In the genomic region with DNA sequence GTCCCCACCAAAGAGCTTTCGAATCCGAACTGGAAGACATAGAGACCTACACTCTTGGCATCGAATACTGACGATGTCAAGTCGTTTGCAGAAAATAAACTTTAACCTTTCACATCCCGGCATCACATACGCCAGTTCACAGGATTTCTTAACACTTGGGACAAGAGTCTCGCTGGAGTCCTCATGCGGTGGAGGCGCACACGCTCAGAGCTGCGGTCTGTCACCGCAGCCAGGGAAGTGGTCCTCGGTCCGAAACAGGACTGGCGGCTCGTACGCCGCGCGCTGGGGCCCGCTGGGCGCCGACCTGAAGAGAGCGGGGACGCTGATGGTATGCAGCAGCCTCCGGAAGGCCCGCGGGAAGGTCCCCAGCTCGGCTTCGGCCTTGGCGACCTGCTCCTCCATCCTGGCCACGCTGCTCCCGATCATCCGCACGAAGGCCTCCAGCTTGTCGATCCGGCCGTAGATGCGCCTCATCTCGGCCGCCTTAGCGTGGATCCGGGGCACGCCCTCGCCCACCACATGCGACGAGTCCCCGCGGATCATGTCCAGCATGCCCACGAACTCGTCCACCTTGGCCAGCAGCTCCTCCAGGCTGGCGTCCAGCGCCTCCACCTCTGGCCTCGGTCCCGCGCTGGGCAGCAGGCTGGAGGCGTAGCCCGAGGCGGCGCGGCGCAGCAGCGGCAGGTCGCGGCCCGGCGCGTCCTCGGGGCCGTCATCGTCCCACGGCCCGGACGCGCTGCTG, we compare ENCODE assay signal across 8 mouse cellular contexts. TPM values are rescaled to one million over a fixed set of nuclear protein-coding genes. Genes with fewer than 3 reads are reported as not detected.
DNase-seq lines count a peak whose midpoint lies in the region; ATAC-seq lines count a peak whose summit lies in the region.

No protein-coding gene starts in this region.

- H3K4me2 ChIP-seq in kidney, embryonic 15.5 days, result peak overlapping the region; percentile 89
- H3K4me2 ChIP-seq in forebrain, embryonic 11.5 days (ENCODE audit: low read depth, low read length, severe bottlenecking), result peak overlapping the region; percentile 98
- peak overlapping the region; percentile 95 for H3K4me2 ChIP-seq in limb, embryonic 13.5 days (replicated peaks)
- peak overlapping the region; percentile 100 for H3K4me2 ChIP-seq in neural tube, embryonic 13.5 days

- peak overlapping the region; percentile 20; the same call in 1 of the 2 replicates for H3K27ac ChIP-seq in kidney, embryonic 15.5 days
- no peak overlapping the region for H3K27ac ChIP-seq in forebrain, embryonic 11.5 days (ENCODE audit: low read depth, low read length)
- H3K27ac ChIP-seq in limb, embryonic 13.5 days, result no peak overlapping the region
- H3K27ac ChIP-seq in neural tube, embryonic 13.5 days (replicated peaks), result no peak overlapping the region; the same call in 1 of the 2 replicates

- H3K4me1 ChIP-seq in kidney, embryonic 15.5 days, result peaks cover 17% of the 10 kb centered on the region
- peaks cover 5% of the 10 kb centered on the region; the same call in 1 of the 2 replicates for H3K4me1 ChIP-seq in forebrain, embryonic 11.5 days (replicated peaks; ENCODE audit: control insufficient read depth, insufficient read depth, low read length)
- H3K4me1 ChIP-seq in limb, embryonic 13.5 days, result peaks cover 15% of the 10 kb centered on the region
- H3K4me1 ChIP-seq in neural tube, embryonic 13.5 days (replicated peaks), result peaks cover 20% of the 10 kb centered on the region

- DNase-seq in kidney, adult 9 months, result no peak
- DNase-seq in MN1 (ENCODE audit: low spot score), result peak; percentile 40
- no peak for DNase-seq in forebrain, embryonic 11.5 days (ENCODE audit: low spot score)
- no peak for DNase-seq in cerebellum, postnatal 14 days
- no peak for DNase-seq in embryo, embryonic 11 days

- no peaks in the 10 kb centered on the region for H3K9me3 ChIP-seq in kidney, embryonic 15.5 days (replicated peaks)
- no peaks in the 10 kb centered on the region for H3K9me3 ChIP-seq in forebrain, embryonic 11.5 days (ENCODE audit: control insufficient read depth, low read length)
- H3K9me3 ChIP-seq in limb, embryonic 13.5 days, result no peaks in the 10 kb centered on the region
- H3K9me3 ChIP-seq in neural tube, embryonic 13.5 days, result no peaks in the 10 kb centered on the region

- no peaks in the 10 kb centered on the region for H3K27me3 ChIP-seq in kidney, embryonic 15.5 days
- H3K27me3 ChIP-seq in forebrain, embryonic 11.5 days (ENCODE audit: control insufficient read depth, insufficient read depth, low read length), result no peaks in the 10 kb centered on the region
- peaks cover 7% of the 10 kb centered on the region; the same call in 1 of the 2 replicates for H3K27me3 ChIP-seq in limb, embryonic 13.5 days
- peaks cover 13% of the 10 kb centered on the region for H3K27me3 ChIP-seq in neural tube, embryonic 13.5 days

- peaks cover 8% of the 10 kb centered on the region; the same call in 1 of the 2 replicates for H3K36me3 ChIP-seq in kidney, embryonic 15.5 days
- no peaks in the 10 kb centered on the region for H3K36me3 ChIP-seq in forebrain, embryonic 11.5 days (ENCODE audit: control insufficient read depth, insufficient read depth, low read length)
- peaks cover 3% of the 10 kb centered on the region; the same call in 1 of the 2 replicates for H3K36me3 ChIP-seq in limb, embryonic 13.5 days
- no peaks in the 10 kb centered on the region for H3K36me3 ChIP-seq in neural tube, embryonic 13.5 days

- ATAC-seq in kidney, embryonic 15.5 days (replicated peaks; ENCODE audit: low FRiP score), result peak; percentile 70
- ATAC-seq in forebrain, embryonic 11.5 days (replicated peaks; ENCODE audit: low FRiP score), result peak; percentile 72; the same call in 1 of the 2 replicates
- peak; percentile 65 for ATAC-seq in limb, embryonic 13.5 days (ENCODE audit: low FRiP score, low read depth)
- peak; percentile 29 for ATAC-seq in neural tube, embryonic 13.5 days (ENCODE audit: low read depth)

- peak overlapping the region; percentile 82 for H3K4me3 ChIP-seq in kidney, embryonic 15.5 days (replicated peaks)
- H3K4me3 ChIP-seq in forebrain, embryonic 11.5 days (ENCODE audit: low read depth, low read length), result peak overlapping the region; percentile 90
- H3K4me3 ChIP-seq in limb, embryonic 13.5 days, result peak overlapping the region; percentile 99
- H3K4me3 ChIP-seq in neural tube, embryonic 13.5 days, result peak overlapping the region; percentile 97

- 2% methylated on average over 76 of the region's 76 CpGs for WGBS in kidney, embryonic 15.5 days
- 4% methylated on average over 76 of the region's 76 CpGs for WGBS in forebrain, embryonic 11.5 days
- 2% methylated on average over 76 of the region's 76 CpGs for WGBS in limb, embryonic 13.5 days
- 3% methylated on average over 76 of the region's 76 CpGs for WGBS in neural tube, embryonic 13.5 days

- peak overlapping the region; percentile 87 for H3K9ac ChIP-seq in kidney, embryonic 15.5 days
- peak overlapping the region; percentile 83 for H3K9ac ChIP-seq in forebrain, embryonic 11.5 days (ENCODE audit: low read length)
- peak overlapping the region; percentile 90 for H3K9ac ChIP-seq in limb, embryonic 13.5 days
- H3K9ac ChIP-seq in neural tube, embryonic 13.5 days, result peak overlapping the region; percentile 91

RNA-seq across cellular contexts. Expression of a gene that starts 0.5 kb away (rescaled TPM):
- polyA plus RNA-seq in kidney, embryonic 15.5 days (2015; fragmentation: Nextera tagmentation; extraction: Ambion mirVana), result 25.6 and 26.7 TPM in 2 replicates
- 22.9 and 25.6 TPM in 2 replicates for polyA plus RNA-seq in forebrain, embryonic 11.5 days (2014; fragmentation: Nextera tagmentation; extraction: Ambion mirVana)
- polyA plus RNA-seq in limb, embryonic 13.5 days (2015; fragmentation: Nextera tagmentation; extraction: Ambion mirVana), result 28.2 and 29.5 TPM in 2 replicates
- 26.8 and 29.8 TPM in 2 replicates for polyA plus RNA-seq in neural tube, embryonic 13.5 days (2015; fragmentation: Nextera tagmentation; extraction: Ambion mirVana)

RNA-seq across cellular contexts. Expression of a gene that starts 48.6 kb away (rescaled TPM):
- polyA plus RNA-seq in kidney, embryonic 15.5 days (2015; fragmentation: Nextera tagmentation; extraction: Ambion mirVana), result 474 and 520 TPM in 2 replicates
- polyA plus RNA-seq in forebrain, embryonic 11.5 days (2014; fragmentation: Nextera tagmentation; extraction: Ambion mirVana), result 563 and 565 TPM in 2 replicates
- polyA plus RNA-seq in limb, embryonic 13.5 days (2015; fragmentation: Nextera tagmentation; extraction: Ambion mirVana), result 546 and 583 TPM in 2 replicates
- 323 and 340 TPM in 2 replicates for polyA plus RNA-seq in neural tube, embryonic 13.5 days (2015; fragmentation: Nextera tagmentation; extraction: Ambion mirVana)

RNA-seq across cellular contexts. Expression of a gene that starts 52.1 kb away (rescaled TPM):
- polyA plus RNA-seq in kidney, embryonic 15.5 days (2015; fragmentation: Nextera tagmentation; extraction: Ambion mirVana), result 19.7 and 21.6 TPM in 2 replicates
- polyA plus RNA-seq in forebrain, embryonic 11.5 days (2014; fragmentation: Nextera tagmentation; extraction: Ambion mirVana), result 39.9 and 41.9 TPM in 2 replicates
- 20.6 and 21.4 TPM in 2 replicates for polyA plus RNA-seq in limb, embryonic 13.5 days (2015; fragmentation: Nextera tagmentation; extraction: Ambion mirVana)
- 26.6 and 26.9 TPM in 2 replicates for polyA plus RNA-seq in neural tube, embryonic 13.5 days (2015; fragmentation: Nextera tagmentation; extraction: Ambion mirVana)
